Mouse (Mus musculus): Measurements from ENCODE around the gene Ralgapa2. TPM values are rescaled to one million over a fixed set of nuclear protein-coding genes. Genes with fewer than 3 reads are reported as not detected.

Ralgapa2 gene
- total and polyA plus RNA-seq, 3 experiments, result 9.2 to 9.6 TPM; not detected in 1

DNA sequence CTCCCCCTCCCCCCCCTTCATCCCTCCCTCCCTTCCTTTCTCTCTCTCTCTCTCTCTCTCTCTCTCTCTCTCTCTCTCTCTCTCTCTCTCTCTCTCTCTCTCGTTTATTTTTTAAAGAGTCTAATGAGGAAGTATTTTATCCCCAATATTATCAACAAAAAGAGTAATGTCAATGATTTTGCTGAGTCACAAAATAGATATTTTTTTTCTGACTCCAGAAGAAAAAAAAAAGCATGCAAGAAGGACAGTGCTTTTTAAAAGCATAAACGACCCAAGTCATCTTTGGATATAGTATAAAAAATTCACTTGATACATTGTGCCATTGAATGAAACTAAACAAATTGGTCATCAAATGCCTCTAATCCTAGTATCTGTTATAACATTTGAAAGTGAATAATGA, 13.3 kb upstream of the Ralgapa2 start (continued):
- TF ChIP-seq RCOR1 (IDR thresholded peaks at IDR 0.05; ENCODE audit: low read depth, low read length) (0 out of 2 replicates have a peak, but pooled peaks have one; percentile 42), ELF1 (IDR thresholded peaks at IDR 0.05; ENCODE audit: low read depth, low read length) (no peak), MYC (IDR thresholded peaks at IDR 0.05; ENCODE audit: low read depth, low read length) (no peak), CHD1 (IDR thresholded peaks at IDR 0.05; ENCODE audit: low read depth, low read length) (no peak), MAFK (IDR thresholded peaks at IDR 0.05; ENCODE audit: borderline replicate concordance, low read depth, low read length) (peak; percentile 72; the same call in 1 of the 2 replicates), TAL1 (IDR thresholded peaks at IDR 0.05; ENCODE audit: low read length) (no peak), EP300 (IDR thresholded peaks at IDR 0.05; ENCODE audit: low read depth in 1 of 2, low read length in 2 of 2) (peak; percentile 17 to 40; a peak in 2 of 4 replicates), POLR2A (IDR thresholded peaks at IDR 0.05; ENCODE audit: control insufficient read depth in 1 of 2, insufficient read depth in 1 of 2, low read depth in 1 of 2, low read length in 2 of 2, poor library complexity in 1 of 2) (no peak), ZKSCAN1 (IDR thresholded peaks at IDR 0.05; ENCODE audit: low read depth, low read length) (no peak), GABPA (IDR thresholded peaks at IDR 0.05; ENCODE audit: low read depth, low read length) (no peak; the same call in 1 of the 2 replicates), TBP (IDR thresholded peaks at IDR 0.05; ENCODE audit: low read depth, low read length) (no peak)

DNA sequence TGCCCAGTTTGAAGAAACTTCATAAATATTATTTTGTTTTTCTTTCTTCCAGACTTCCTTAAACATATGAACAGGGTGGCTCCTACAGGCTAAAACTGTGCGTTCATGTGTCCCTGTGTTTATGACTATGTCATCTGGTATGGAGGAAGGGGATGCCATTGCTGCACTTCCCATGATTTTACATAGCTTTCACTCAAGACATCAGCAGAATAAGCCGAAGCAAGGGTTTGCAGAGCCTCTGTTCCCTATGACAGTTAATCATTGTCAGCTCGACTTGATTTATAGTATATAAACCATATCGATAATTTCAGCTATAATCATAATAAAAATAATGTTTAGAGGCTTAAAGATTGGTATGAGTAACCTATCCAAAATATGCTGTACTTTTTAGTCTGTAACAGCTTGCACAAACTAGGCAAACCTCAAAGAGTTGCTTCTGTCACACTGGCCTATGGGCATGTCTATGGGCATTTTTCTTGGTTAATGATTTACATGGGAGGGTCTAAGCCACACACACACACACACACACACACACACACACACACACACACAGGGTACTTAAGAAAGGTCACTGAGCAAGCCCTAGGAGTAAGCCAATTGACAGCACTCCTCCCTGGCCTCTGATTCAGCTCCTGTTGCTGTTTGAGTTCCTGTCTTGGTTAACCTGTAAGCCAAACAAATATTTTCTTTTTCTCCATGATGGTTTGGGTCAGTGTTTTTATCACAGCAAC, 12.7 kb upstream of the Ralgapa2 start:
- DNase-seq (ENCODE audit: low read depth, low spot score), result no peak
- Histone ChIP-seq H3K4me3 (ENCODE audit: control insufficient read depth in 1 of 2, insufficient read depth in 1 of 2, low read depth in 2 of 2, low read length in 2 of 2) (no peak overlapping the region), H3K27ac (ENCODE audit: control insufficient read depth, low read depth, low read length) (peak overlapping the region; percentile 19; the same call in 1 of the 2 replicates), H3K79me2 (ENCODE audit: control insufficient read depth, insufficient read depth, low read length, poor library complexity) (no peaks in the 10 kb centered on the region), H3K36me3 (ENCODE audit: control insufficient read depth in 1 of 2, insufficient read depth in 2 of 2, low read length in 2 of 2) (peaks cover 0 to 5% of the 10 kb centered on the region in 2 experiments; a peak in 2 of 4 replicates), H3K27me3 (ENCODE audit: control insufficient read depth in 1 of 2, insufficient read depth in 2 of 2, low read length in 2 of 2) (no peaks in the 10 kb centered on the region), H3K9me3 (replicated peaks; ENCODE audit: insufficient read depth, low read length) (no peaks in the 10 kb centered on the region), H3K9ac (ENCODE audit: control insufficient read depth, low read depth, low read length, poor library complexity, severe bottlenecking) (0 out of 2 replicates have a peak overlapping the region, but pooled peaks have one; percentile 1), H3K4me1 (ENCODE audit: control insufficient read depth in 1 of 2, insufficient read depth in 2 of 2, low read length in 2 of 2) (peaks cover 4 to 8% of the 10 kb centered on the region in 2 experiments; a peak in 3 of 4 replicates)
- TF ChIP-seq SIN3A (IDR thresholded peaks at IDR 0.05; ENCODE audit: low read length) (0 out of 2 replicates have a peak, but pooled peaks have one; percentile 14), MAX (IDR thresholded peaks at IDR 0.05; ENCODE audit: low read length) (no peak), POLR2AphosphoS2 (IDR thresholded peaks at IDR 0.05; ENCODE audit: low read length) (no peak)

DNA sequence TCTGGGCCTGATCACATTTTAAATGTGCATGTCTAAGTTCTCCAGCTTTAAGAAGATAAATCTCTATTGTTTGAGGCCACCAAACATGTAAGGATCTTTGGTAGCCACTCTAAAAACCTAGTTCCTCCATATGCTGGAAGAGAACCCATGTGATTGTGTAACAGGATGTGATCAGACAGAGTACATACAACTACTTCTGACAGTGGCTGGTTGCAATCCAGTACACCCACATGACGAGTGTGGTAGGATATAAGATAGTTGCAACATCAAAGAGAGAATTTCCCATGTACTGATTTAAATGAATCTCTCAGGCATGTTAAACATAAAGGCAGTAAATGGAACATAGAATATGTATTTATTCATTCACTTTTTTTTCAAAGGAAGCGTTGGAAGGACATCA, 4.8 kb upstream of the Ralgapa2 start:
- TF ChIP-seq UBTF (IDR thresholded peaks at IDR 0.05; ENCODE audit: borderline replicate concordance, insufficient read depth, low read depth, low read length) (no peak), USF1 (IDR thresholded peaks at IDR 0.05; ENCODE audit: low read depth, low read length) (no peak), CHD1 (IDR thresholded peaks at IDR 0.05; ENCODE audit: low read depth, low read length) (no peak), POLR2A (IDR thresholded peaks at IDR 0.05; ENCODE audit: control insufficient read depth in 1 of 2, insufficient read depth in 1 of 2, low read depth in 1 of 2, low read length in 2 of 2, poor library complexity in 1 of 2) (no peak), JUND (IDR thresholded peaks at IDR 0.05; ENCODE audit: low read depth, low read length) (no peak), MEF2A (IDR thresholded peaks at IDR 0.05; ENCODE audit: extremely low read depth, insufficient replicate concordance, low read depth, low read length, poor library complexity, severe bottlenecking) (no peak), TCF12 (IDR thresholded peaks at IDR 0.05; ENCODE audit: low read depth, low read length) (no peak), POLR2AphosphoS2 (IDR thresholded peaks at IDR 0.05; ENCODE audit: low read length) (no peak), RCOR1 (IDR thresholded peaks at IDR 0.05; ENCODE audit: low read depth, low read length) (no peak), HCFC1 (IDR thresholded peaks at IDR 0.05; ENCODE audit: low read depth, low read length) (no peak)
- no peak overlapping the region for H3K27ac ChIP-seq (ENCODE audit: control insufficient read depth, low read depth, low read length)
- no peaks in the 10 kb centered on the region for H3K9me3 ChIP-seq (replicated peaks; ENCODE audit: insufficient read depth, low read length)
- no peak overlapping the region for H3K9ac ChIP-seq (ENCODE audit: control insufficient read depth, low read depth, low read length, poor library complexity, severe bottlenecking)
- H3K4me3 ChIP-seq (ENCODE audit: control insufficient read depth in 1 of 2, insufficient read depth in 1 of 2, low read depth in 2 of 2, low read length in 2 of 2), result no peak overlapping the region
- H3K79me2 ChIP-seq (ENCODE audit: control insufficient read depth, insufficient read depth, low read length, poor library complexity), result no peaks in the 10 kb centered on the region
- DNase-seq (ENCODE audit: low read depth, low spot score), result no peak
- no peaks in the 10 kb centered on the region for H3K27me3 ChIP-seq (ENCODE audit: control insufficient read depth in 1 of 2, insufficient read depth in 2 of 2, low read length in 2 of 2)
- H3K4me1 ChIP-seq (ENCODE audit: control insufficient read depth in 1 of 2, insufficient read depth in 2 of 2, low read length in 2 of 2), result peaks cover 13 to 18% of the 10 kb centered on the region in 2 experiments
- H3K36me3 ChIP-seq (ENCODE audit: control insufficient read depth in 1 of 2, insufficient read depth in 2 of 2, low read length in 2 of 2), result peaks cover 0 to 27% of the 10 kb centered on the region in 2 experiments; a peak in 2 of 4 replicates
